Mouse (Mus musculus): Measurements from ENCODE around the gene Gm8279. TPM values are rescaled to one million over a fixed set of nuclear protein-coding genes. Genes with fewer than 3 reads are reported as not detected.
"Not testable (repeated sequence)": the region's sequence is repeated elsewhere in the genome, so short reads cannot be mapped to it uniquely, and the experiment has no call there.

Gene Gm8279
- not detected in 2 replicates for total RNA-seq (2012; rRNA removed)
- not detected in 2 replicates for total RNA-seq (2014; rRNA removed)
- polyA plus RNA-seq (2012; ENCODE audit: insufficient read length, low read depth), result not detected in 2 replicates

GRCm38 (mm10) chr14:5131219-5131618 is at the start of gene Gm8279:
Gene Gm8279, plus strand, starts transcription at chr14:5131519.
- H3K9ac ChIP-seq (ENCODE audit: insufficient read depth, low read depth); H3K27me3 ChIP-seq (replicated peaks); H3K4me3 ChIP-seq (replicated peaks in 1 of 3; ENCODE audit: low read depth in 2 of 3, low read length in 2 of 3, poor library complexity in 1 of 3); H3K4me2 ChIP-seq (ENCODE audit: insufficient read depth, low read depth, poor library complexity, severe bottlenecking); H3K79me2 ChIP-seq (replicated peaks; ENCODE audit: control insufficient read depth, extremely low read depth, insufficient read depth, poor library complexity, severe bottlenecking); H3K9me3 ChIP-seq (replicated peaks; ENCODE audit: low read length); in situ Hi-C loops (cut with MboI; ENCODE audit: low pct_ligation_motif_present, low pct_unique_long_range_greater_than_20kb, low sequenced_read_pairs); DNase-seq (ENCODE audit: extremely low read depth); H3K36me3 ChIP-seq (replicated peaks in 1 of 2; ENCODE audit: control insufficient read depth in 1 of 2, insufficient read depth in 1 of 2, low read length in 1 of 2); dilution Hi-C loops (cut with MboI; ENCODE audit: extremely low pct_ligation_motif_present, extremely low pct_unique_long_range_greater_than_20kb, low sequenced_read_pairs); H3K27ac ChIP-seq (ENCODE audit: insufficient read depth, low read depth); H3K4me1 ChIP-seq (ENCODE audit: control insufficient read depth in 1 of 2, insufficient read depth in 2 of 2): not testable (repeated sequence)

GRCm38 (mm10) chr14:5164235-5164634 is 32.9 kb downstream of the Gm8279 start, which contains the start of gene Gm3317:
Gene Gm3317, plus strand, starts transcription at chr14:5164535.
- in situ Hi-C loops (cut with MboI; ENCODE audit: low pct_ligation_motif_present, low pct_unique_long_range_greater_than_20kb, low sequenced_read_pairs); H3K27ac ChIP-seq (ENCODE audit: insufficient read depth, low read depth); H3K9me3 ChIP-seq (replicated peaks; ENCODE audit: low read length); H3K27me3 ChIP-seq (replicated peaks); H3K4me2 ChIP-seq (ENCODE audit: insufficient read depth, low read depth, poor library complexity, severe bottlenecking); H3K4me1 ChIP-seq (ENCODE audit: control insufficient read depth in 1 of 2, insufficient read depth in 2 of 2); DNase-seq (ENCODE audit: extremely low read depth); dilution Hi-C loops (cut with MboI; ENCODE audit: extremely low pct_ligation_motif_present, extremely low pct_unique_long_range_greater_than_20kb, low sequenced_read_pairs); H3K9ac ChIP-seq (ENCODE audit: insufficient read depth, low read depth); H3K4me3 ChIP-seq (replicated peaks in 1 of 3; ENCODE audit: low read depth in 2 of 3, low read length in 2 of 3, poor library complexity in 1 of 3); H3K36me3 ChIP-seq (replicated peaks in 1 of 2; ENCODE audit: control insufficient read depth in 1 of 2, insufficient read depth in 1 of 2, low read length in 1 of 2); H3K79me2 ChIP-seq (replicated peaks; ENCODE audit: control insufficient read depth, extremely low read depth, insufficient read depth, poor library complexity, severe bottlenecking): not testable (repeated sequence)

- DNase-seq (ENCODE audit: extremely low read depth); in situ Hi-C loops (cut with MboI; ENCODE audit: low pct_ligation_motif_present, low pct_unique_long_range_greater_than_20kb, low sequenced_read_pairs); dilution Hi-C loops (cut with MboI; ENCODE audit: extremely low pct_ligation_motif_present, extremely low pct_unique_long_range_greater_than_20kb, low sequenced_read_pairs): not testable (repeated sequence)
Observed at GRCm38 (mm10) chr14:5185493-5185892, 54.2 kb downstream of the Gm8279 start, which contains the start of gene Gm8271. Gene Gm8271, plus strand, starts transcription at chr14:5185793.

More at GRCm38 (mm10) chr14:5185493-5185892, 54.2 kb downstream of the Gm8279 start, which contains the start of gene Gm8271:
- H3K4me2 ChIP-seq (ENCODE audit: insufficient read depth, low read depth, poor library complexity, severe bottlenecking); H3K27me3 ChIP-seq (replicated peaks); H3K4me3 ChIP-seq (replicated peaks in 1 of 3; ENCODE audit: low read depth in 2 of 3, low read length in 2 of 3, poor library complexity in 1 of 3); H3K79me2 ChIP-seq (replicated peaks; ENCODE audit: control insufficient read depth, extremely low read depth, insufficient read depth, poor library complexity, severe bottlenecking); H3K9ac ChIP-seq (ENCODE audit: insufficient read depth, low read depth); H3K9me3 ChIP-seq (replicated peaks; ENCODE audit: low read length); H3K27ac ChIP-seq (ENCODE audit: insufficient read depth, low read depth); H3K4me1 ChIP-seq (ENCODE audit: control insufficient read depth in 1 of 2, insufficient read depth in 2 of 2); H3K36me3 ChIP-seq (replicated peaks in 1 of 2; ENCODE audit: control insufficient read depth in 1 of 2, insufficient read depth in 1 of 2, low read length in 1 of 2): not testable (repeated sequence)

Other genes starting within 250 kb of the Gm8279 start
- not detected in 2 replicates for gene Gm3278, start 239.1 kb upstream of the Gm8279 start, total RNA-seq (2012; rRNA removed)
- not detected in 2 replicates for gene Gm3278, start 239.1 kb upstream of the Gm8279 start, total RNA-seq (2014; rRNA removed)
- gene Gm3278, start 239.1 kb upstream of the Gm8279 start, polyA plus RNA-seq (2012; ENCODE audit: insufficient read length, low read depth), result not detected in 2 replicates
- not detected in 2 replicates for gene Gm8297, start 147.6 kb upstream of the Gm8279 start, total RNA-seq (2012; rRNA removed)
- not detected in 2 replicates for gene Gm8297, start 147.6 kb upstream of the Gm8279 start, total RNA-seq (2014; rRNA removed)
- not detected in 2 replicates for gene Gm8297, start 147.6 kb upstream of the Gm8279 start, polyA plus RNA-seq (2012; ENCODE audit: insufficient read length, low read depth)
- not detected in 2 replicates for gene Gm3298, start 115.6 kb upstream of the Gm8279 start, total RNA-seq (2012; rRNA removed)
- not detected in 2 replicates for gene Gm3298, start 115.6 kb upstream of the Gm8279 start, total RNA-seq (2014; rRNA removed)
- not detected in 2 replicates for gene Gm3298, start 115.6 kb upstream of the Gm8279 start, polyA plus RNA-seq (2012; ENCODE audit: insufficient read length, low read depth)
- gene 4930555G01Rik, start 80.9 kb upstream of the Gm8279 start, total RNA-seq (2012; rRNA removed), result not detected in 2 replicates
- gene 4930555G01Rik, start 80.9 kb upstream of the Gm8279 start, total RNA-seq (2014; rRNA removed), result not detected in 2 replicates
- not detected in 2 replicates for gene 4930555G01Rik, start 80.9 kb upstream of the Gm8279 start, polyA plus RNA-seq (2012; ENCODE audit: insufficient read length, low read depth)
- not detected in 2 replicates for gene Gm8281, start 60.5 kb upstream of the Gm8279 start, total RNA-seq (2012; rRNA removed)
- not detected in 2 replicates for gene Gm8281, start 60.5 kb upstream of the Gm8279 start, total RNA-seq (2014; rRNA removed)
- gene Gm8281, start 60.5 kb upstream of the Gm8279 start, polyA plus RNA-seq (2012; ENCODE audit: insufficient read length, low read depth), result not detected in 2 replicates
- not detected in 2 replicates for gene Gm3317, start 33.0 kb downstream of the Gm8279 start, total RNA-seq (2012; rRNA removed)
- gene Gm3317, start 33.0 kb downstream of the Gm8279 start, total RNA-seq (2014; rRNA removed), result not detected in 2 replicates
- gene Gm3317, start 33.0 kb downstream of the Gm8279 start, polyA plus RNA-seq (2012; ENCODE audit: insufficient read length, low read depth), result not detected in 2 replicates
- gene Gm8271, start 54.3 kb downstream of the Gm8279 start, total RNA-seq (2012; rRNA removed), result not detected in 2 replicates
- not detected in 2 replicates for gene Gm8271, start 54.3 kb downstream of the Gm8279 start, total RNA-seq (2014; rRNA removed)
- not detected in 2 replicates for gene Gm8271, start 54.3 kb downstream of the Gm8279 start, polyA plus RNA-seq (2012; ENCODE audit: insufficient read length, low read depth)
- gene Gm3526, start 129.1 kb downstream of the Gm8279 start, total RNA-seq (2012; rRNA removed), result not detected in 2 replicates
- gene Gm3526, start 129.1 kb downstream of the Gm8279 start, total RNA-seq (2014; rRNA removed), result not detected in 2 replicates
- gene Gm3526, start 129.1 kb downstream of the Gm8279 start, polyA plus RNA-seq (2012; ENCODE audit: insufficient read length, low read depth), result not detected in 2 replicates
- not detected in 2 replicates for gene Gm3542, start 203.4 kb downstream of the Gm8279 start, total RNA-seq (2012; rRNA removed)
- not detected in 2 replicates for gene Gm3542, start 203.4 kb downstream of the Gm8279 start, total RNA-seq (2014; rRNA removed)
- gene Gm3542, start 203.4 kb downstream of the Gm8279 start, polyA plus RNA-seq (2012; ENCODE audit: insufficient read length, low read depth), result not detected in 2 replicates

Data from CH12.LX (cell line).